Mouse (Mus musculus) gastrocnemius, postnatal 4 days (tissue): ENCODE results near the gene Exosc8. TPM values are rescaled to one million over a fixed set of nuclear protein-coding genes. Genes with fewer than 3 reads are reported as not detected.
"Not testable (repeated sequence)": the region's sequence is repeated elsewhere in the genome, so short reads cannot be mapped to it uniquely, and the experiment has no call there.

Experiments
- DNase-seq, 2 experiments: peaks; one replicate each; pipeline ENCODE4 v3.0.0; 2021 to 2022; ENCODE audit warnings: low spot score in 2 of 2, mixed read lengths in 2 of 2
- long read RNA-seq, 2 experiments: library from polyadenylated mRNA; stranded (forward); transcript quantifications; one replicate each; pipeline ENCODE4 v2.0.0; 2021
- total RNA-seq, 2 experiments: library from RNA; stranded (reverse); gene quantifications; 2 replicates each; pipeline ENCODE4 v1.2.3; 2021

Exosc8 gene
- 10 to 100 TPM; 28.9 to 33.7 TPM for total RNA-seq
- long read RNA-seq, experiment 1, transcript Exosc8-201 (11 exons, 1,300 nt) = major isoform, 13 of 29 reads
- long read RNA-seq, experiment 1, partial matches to known transcripts = 8 of 29 reads
- long read RNA-seq, experiment 1, other reads (novel, unspliced or antisense) = 7 of 29 reads
- long read RNA-seq, experiment 2, transcript Exosc8-201 (11 exons, 1,300 nt) = major isoform, 13 of 18 reads
- long read RNA-seq, experiment 2, partial matches to known transcripts = 2 of 18 reads
- long read RNA-seq, experiment 2, other reads (novel, unspliced or antisense) = 3 of 18 reads

- DNase-seq = peak; percentile 92 to 94
Observed at GRCm38 (mm10) chr3:54735247-54736046, at the start of gene Exosc8, which contains the start of gene Alg5. Gene Exosc8 (minus strand): TSS chr3:54735393. Gene Alg5 (plus strand): TSS chr3:54735539.

DNA sequence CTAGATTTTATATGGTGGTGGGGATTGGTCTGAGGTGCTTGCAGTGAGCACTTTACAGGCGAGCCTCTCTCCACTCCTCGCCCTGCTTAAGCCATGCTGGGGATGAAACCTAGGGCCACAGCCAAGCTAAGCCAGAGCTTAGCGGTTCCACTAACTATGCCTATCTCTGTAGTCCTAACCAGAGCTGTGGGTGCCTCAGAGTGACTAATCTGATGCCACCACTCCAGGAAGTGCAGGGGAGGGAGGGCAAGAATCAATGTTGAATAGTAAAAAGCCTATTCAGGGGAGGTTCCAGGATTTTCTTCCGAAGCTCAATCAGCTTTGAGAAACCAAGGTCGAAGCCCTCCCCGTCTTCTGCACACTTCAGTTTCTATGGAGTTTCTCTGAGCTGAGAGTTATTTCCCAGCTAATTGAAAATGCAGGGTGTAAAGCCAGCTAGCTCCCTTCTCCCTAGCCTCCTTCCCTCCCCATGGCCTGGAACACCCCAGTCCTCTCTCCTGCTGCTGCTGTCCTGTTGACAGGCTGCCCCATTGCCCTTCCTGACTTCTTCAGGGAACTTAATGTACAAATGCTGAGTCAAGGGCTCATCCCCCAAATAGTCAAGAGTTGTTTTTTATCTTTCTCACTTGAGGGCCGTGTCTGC lies 40.9 kb upstream of the Exosc8 start:
- no peak for DNase-seq

DNA sequence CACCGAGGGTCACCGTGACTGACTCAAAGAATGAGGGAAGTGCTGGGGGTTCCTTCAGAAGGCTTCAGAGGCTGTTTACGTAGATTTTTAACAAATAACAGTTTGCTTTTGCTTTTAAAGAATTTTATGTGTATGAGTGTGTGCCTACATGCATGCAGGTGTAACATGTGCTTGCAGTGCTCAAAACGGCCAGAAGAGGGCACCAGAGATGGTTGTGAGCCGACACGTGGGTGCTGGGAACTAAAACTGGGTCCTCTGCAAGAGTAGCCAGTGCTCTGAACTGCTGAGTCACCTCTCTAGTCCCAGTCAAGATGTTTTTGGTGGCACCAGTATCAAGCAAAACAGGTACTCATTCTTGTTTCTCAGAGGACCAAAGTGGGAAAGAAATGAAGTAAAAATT lies 38.4 kb upstream of the Exosc8 start:
- DNase-seq = no peak

DNA sequence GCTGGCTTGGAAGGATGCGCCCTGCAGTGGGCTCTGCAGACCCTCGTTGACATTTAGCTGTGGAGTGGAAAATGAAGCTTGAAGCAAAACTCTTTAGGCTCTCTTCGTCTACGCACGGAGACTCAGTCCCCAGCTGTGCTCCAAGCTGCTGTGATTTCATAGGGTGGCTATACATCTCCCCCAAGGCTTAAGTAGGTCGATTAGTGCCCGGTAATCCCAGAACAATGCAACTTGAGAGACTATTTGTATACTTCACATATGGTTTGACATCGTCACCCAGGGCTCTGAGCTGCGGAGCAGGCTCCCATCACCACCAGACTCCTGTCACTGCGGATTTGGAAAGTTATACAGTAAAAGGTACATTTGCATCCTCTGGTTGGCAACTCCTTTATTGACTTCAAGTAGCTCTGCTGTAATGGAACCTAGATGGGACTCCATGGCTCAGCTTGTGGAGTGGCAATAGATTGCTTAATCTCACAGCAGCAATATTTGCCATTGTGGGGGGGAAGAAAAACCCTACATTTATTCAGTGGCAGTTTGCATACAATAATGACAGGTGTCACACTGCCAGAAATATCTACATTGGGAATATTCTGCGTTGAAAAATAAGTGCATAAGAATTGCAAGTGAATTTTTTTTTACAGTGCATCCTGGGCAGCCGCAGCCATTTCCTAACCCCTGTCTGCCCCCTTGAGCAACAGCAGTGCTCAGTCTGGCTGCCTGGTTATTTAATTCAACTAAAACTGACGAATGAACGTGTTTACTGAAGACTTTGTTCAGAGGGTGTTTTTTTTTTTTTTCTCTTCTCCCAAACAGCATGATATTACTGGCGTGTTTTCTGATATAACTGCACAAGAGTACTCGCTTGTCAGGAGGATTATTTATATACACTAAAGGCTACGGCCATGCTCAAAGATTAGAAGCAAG lies 34.4 kb upstream of the Exosc8 start:
- DNase-seq = no peak

DNA sequence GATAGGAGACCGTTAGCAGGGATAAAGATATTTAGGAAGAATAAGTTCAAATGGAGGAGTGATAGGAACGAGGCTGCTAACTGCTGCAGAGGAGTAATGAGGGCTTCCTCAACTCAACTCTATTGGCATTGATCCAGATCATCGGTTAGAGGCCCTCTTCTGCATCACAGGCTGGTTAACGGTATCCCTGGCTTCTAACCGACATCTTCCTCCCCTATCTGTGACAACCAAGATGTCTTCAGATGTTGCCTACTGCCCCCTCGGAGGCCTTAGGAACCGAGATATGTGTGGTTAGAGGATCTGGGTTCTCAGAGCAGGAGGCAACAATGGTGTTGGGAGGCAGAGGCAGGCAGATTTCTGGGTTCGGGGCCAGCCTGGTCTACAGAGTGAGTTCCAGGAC lies 33.4 kb upstream of the Exosc8 start:
- DNase-seq = no peak

DNA sequence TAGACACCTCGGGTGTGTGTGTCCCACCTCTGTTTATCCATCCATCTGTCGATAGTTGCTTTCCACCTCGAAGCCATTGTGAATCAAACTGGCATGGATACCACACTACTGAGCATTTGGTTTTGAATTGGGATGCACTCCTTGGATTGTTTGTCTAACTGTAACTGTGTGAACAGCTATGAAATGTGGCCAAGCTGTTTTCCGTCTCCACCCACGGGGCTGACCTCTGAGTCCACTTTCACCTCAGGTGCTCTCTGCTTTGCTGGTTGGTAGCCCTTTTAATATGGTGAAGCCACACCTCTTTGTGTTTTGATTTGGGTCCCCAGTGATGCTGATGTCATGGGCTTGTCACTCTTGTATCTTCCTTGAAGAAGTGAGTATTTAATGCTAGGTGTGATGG lies 31.6 kb upstream of the Exosc8 start:
- no peak for DNase-seq

DNA sequence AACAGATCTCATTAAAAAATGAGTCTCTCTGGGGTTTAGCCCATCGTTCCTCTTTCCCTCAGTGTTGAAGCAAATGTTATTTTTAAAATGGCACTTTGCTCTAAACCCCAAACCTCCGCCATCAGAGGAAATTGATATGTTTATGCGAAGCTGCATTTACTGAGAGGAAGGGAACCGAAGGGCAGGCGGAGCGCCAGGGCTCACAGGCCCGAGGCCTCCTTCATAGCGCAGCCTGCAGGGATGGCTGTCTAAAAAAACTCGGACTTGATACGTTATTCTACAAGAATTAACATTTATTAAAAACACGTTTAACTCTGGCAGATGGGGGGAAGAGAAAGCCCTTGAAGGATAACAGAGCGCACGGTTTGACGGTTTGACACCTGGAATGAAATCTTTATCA lies 30.8 kb upstream of the Exosc8 start:
- DNase-seq = no peak

- DNase-seq = not testable (repeated sequence)
Observed at GRCm38 (mm10) chr3:54765521-54765920, 30.3 kb upstream of the Exosc8 start.

DNA sequence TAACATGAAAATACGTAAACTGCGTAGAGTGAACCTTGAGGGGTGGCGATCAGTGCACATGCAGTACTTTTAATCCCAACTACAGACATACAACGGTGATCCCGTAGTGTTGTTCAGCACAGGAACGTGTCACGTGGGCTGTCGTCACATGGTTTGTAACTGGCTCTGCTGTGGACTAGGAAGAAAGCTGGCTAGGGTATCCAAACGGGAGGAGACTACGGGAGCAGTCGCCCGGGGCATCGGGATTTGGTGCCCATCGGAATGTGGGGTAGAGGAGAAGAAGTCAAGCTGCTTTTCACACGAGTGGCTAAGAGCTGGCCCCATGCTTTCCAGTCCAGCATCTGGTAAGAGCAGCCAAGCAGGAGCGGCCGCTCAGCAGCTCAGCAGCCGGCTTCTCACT lies 29.2 kb upstream of the Exosc8 start:
- DNase-seq = peak in 1 of 2 experiments; percentile 14

GRCm38 (mm10) chr3:54761258-54761657 lies 26.1 kb upstream of the Exosc8 start:
- DNase-seq = no peak

DNA sequence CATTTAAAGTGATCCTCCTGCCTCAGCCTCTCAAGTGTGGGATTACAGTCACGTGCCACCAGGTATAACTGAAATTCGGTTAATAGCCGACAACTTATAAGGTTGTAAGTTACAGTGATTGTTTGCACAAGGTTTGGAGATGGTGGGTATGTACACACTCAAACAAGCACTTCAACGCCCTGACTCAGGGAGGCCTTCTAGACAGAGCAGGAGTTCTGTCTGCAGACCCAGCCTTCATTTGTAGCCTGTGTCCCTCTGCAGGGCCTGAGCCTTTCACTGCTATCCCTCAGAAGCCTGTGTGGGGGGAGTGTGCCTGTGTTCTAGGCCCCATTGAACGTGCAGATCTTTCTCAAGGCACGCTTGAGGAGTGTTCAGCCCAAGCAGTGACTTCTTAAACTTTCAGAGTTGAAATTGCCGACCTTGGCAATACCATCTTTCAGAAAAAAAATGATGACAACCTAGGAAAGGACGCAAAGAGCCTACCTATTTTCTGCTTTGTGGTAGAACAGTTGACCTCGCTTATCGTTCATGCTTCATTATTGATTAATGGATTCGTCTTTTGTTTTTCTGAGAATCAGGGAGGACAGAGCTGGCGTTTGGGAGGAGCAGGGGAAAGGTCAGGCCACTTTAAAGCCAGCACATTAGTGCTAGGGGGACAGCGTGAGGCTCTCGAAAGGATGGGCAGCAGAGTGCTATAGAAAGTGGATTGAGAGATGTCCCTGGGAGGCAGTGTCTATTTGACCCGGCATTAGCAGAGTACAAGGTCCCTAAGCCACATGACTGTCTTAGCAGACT lies 25.3 kb upstream of the Exosc8 start:
- no peak for DNase-seq

GRCm38 (mm10) chr3:54759211-54759610 lies 24.0 kb upstream of the Exosc8 start:
- no peak for DNase-seq

GRCm38 (mm10) chr3:54757446-54757845 lies 22.3 kb upstream of the Exosc8 start:
- no peak for DNase-seq

- no peak for DNase-seq
Observed at GRCm38 (mm10) chr3:54756058-54756457, 20.9 kb upstream of the Exosc8 start.

GRCm38 (mm10) chr3:54755145-54756041 lies 20.2 kb upstream of the Exosc8 start, which contains the start of gene Smad9:
Gene Smad9 (plus strand): TSS chr3:54755582.
- DNase-seq = peak; percentile 41 to 56

GRCm38 (mm10) chr3:54753411-54753810 lies 18.2 kb upstream of the Exosc8 start:
- no peak for DNase-seq

DNA sequence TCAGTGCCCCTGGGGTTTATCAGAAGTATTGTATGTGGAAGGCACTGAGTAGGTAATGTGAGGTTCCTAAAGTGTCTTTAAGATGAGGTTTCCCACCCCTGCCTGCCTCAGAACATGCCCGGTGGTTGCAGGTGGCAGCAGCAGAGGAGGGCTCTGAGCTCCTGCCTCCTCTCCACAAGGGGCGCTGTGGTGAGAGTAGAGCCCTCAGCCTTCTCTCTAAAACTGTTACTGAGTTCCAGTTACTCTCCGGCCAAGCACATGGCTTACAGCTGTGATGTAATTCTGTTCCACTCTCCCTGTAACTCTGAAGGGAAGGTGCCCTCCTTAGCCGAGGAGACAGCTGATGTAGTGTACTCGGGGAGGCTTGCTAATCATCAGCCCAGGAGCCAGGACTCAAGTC lies 10.6 kb upstream of the Exosc8 start:
- no peak for DNase-seq

DNA sequence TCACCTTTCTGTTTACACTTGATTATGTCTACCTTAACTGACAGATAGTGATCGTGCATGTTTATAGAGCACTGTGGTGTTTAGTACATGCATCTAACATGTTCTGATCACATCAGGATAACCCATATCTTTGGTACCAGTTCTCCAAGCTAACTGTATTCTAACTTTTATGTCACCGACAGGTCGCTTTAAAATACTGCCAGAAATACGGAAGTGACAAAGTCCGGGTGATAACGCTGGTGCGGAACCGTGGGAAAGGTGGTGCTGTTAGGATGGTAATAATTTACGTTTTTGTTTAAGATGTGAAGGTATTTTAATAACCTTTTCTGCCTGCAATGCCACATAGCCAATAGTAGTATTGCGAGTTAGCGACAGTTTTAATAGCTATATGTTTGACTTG lies 6.8 kb upstream of the Exosc8 start:
- no peak for DNase-seq

DNA sequence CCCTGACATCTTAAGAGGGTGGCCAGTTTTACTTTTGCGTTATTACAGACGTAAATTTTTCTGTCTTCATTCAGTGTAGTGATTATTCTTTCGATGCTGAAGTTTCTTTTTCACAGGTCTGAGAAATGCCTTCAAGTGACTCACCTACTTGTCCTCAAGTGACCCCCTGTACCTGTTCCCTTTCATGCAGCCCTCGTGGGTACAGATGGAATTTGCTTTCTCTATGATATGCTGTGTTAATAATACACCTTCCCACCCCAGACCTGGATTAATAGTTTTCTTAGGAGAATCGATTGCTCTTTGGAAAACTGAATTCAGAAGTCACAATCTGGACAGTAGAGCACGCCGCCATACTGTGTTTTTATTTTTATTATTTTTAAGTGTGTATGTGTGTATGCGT lies 2.1 kb upstream of the Exosc8 start:
- DNase-seq = no peak
